Mouse (Mus musculus) liver, postnatal 0 days (tissue): ENCODE measurements around the gene Neurl4.

Source experiments
- CTCF ChIP-seq: sonication (generic); IDR thresholded peaks from 2 replicates; pipeline ENCODE4 v1.5.1; 2016; ENCODE audit warnings: antibody characterized with exemption, low read depth
- EP300 ChIP-seq: IDR thresholded peaks from 2 replicates; pipeline ENCODE4 v1.6.1; 2016; ENCODE audit warnings: antibody characterized with exemption, low read depth, mild to moderate bottlenecking

DNA sequence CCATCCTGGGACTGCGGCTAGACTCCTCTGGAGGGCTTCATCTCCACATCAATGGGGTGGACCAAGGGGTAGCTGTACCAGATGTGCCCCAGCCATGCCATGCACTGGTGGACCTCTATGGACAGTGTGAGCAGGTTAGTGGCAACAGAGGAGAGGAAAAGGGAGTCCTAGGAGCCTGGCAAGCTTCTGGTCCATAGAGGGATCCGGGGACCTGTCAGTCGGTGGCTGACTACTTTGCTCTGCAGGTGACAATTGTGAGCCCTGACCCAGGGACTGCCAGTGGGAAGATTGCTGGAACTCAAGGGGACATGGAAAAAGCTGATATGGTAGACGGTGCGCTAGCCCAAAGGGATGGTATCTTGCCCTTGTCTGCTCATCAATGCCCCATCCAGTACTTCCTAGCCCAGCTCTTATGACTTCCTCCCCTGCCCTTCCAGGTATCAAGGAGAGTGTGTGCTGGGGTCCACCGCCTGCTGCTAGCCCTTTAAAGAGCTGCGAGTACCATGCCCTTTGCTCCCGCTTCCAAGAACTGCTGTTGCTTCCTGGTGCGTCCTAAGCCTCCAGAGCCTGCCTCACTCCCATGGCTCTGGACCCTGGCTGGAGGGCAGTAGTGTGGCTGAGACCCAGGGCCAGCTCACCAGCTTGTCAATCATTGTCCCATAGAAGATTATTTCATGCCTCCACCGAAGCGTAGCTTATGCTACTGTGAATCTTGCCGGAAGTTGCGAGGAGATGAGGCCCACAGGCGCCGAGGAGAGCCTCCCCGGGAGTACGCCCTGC, 10.1 kb downstream of the Neurl4 start:
- TF ChIP-seq CTCF (no peak), EP300 (no peak)
